Mouse (Mus musculus) thymus, postnatal 25 days (tissue): ENCODE measurements around the gene Zfhx3.

ENCODE experiments used
- DNase-seq: peaks from one replicate; pipeline ENCODE4 v3.0.0; 2022

Gene Zfhx3

DNA sequence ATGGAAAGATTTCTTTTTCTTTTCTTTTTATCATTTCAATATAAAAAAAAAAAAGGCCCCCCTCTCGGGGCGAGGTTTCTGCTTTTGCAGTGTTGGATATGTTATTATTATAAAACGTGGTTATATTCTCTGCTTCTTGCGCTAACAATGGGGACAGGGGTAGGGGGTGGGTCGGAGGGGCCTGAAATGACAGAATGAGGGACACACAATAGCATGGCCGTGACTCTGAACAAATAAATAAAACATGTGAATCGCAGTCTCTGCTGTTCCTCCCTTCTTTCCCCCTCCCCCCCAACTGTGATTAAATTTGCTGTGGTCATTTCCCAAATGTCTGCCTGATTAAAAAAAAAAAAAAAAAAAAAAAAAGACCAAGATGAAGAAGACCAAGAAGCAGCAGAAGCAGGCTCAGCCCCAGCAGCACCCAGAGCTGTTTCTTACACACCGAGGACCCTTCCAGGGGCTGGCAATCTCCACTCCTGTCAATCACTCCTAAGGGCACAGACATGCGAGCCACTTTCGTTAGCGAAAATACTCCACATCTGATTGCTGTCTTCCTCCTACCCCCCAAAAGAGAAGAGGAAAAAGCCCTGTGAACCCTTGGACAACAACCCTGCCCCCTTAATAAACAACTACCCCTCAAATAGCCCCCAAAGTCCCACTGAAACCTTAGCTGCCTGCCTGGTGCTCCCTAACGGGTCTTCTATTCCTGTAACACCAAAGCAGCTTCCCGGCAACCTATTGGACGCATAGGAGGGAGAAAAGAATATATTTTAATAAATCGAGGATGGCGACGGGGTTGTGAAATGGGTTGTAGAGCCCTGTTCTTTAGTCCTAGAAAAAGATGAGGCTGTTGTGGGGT is 302.4 kb downstream of the Zfhx3 start:
- no peak for DNase-seq

DNA sequence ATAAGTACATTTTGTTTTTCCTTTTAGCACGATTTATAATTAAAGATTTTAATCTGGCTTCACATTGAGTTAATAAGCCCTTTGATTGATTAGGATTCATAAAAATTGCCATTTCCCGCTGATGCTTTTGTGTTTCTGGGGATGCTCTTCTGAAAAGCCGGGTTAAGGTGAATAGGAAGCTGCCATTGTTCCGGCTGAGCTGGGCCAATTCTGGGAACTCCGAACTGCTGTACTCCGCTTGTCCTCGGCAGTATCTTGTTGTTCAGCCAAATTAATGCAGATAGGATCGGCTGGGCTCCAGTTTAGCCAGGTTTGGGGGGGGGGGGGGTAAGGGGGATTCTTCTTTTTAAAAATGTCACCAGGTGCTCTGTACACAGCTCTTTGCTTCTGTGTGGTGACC is 303.1 kb downstream of the Zfhx3 start:
- no peak for DNase-seq

DNA sequence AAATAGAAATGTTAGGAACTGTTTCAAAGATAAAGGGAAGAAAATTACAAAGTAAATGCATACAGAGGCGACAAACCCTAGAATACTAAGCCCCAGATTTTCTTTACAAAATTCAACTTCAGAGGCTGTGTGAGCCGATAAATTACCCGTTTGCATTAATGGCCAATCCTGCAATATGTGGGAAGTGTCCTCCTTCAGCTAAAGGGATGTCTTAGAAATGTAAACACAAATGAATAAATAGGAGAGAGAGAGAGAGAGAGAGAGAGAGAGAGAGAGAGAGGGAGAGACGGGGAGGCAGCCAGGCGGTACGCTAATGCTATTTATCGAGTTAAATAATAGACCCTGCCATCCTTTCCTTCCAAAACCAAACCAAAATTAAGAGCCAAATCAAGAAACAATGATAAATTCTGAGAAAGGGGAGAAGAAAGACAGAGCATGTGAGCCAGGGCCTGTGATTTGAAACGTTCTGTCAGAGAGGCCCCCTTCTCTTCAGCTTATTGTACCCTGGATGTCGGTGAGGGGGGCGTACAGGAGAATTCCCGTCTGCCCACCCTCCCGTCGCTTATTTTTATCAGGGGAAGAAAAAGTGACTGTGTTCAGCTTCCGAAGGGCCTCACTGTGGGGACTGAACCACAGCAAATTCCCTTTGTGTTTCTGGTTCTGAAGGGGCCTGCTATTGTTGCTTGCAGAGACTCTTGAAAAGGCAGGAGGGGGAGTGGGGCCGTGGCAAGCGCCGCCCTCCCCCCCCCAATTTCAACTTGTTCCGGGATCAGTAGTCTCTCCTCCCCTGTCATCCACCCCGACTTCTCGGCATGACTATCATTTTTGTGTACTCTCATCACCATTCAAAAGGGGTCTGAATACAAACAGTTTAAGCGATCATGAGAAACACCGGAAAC is 303.8 kb downstream of the Zfhx3 start:
- no peak for DNase-seq

DNA sequence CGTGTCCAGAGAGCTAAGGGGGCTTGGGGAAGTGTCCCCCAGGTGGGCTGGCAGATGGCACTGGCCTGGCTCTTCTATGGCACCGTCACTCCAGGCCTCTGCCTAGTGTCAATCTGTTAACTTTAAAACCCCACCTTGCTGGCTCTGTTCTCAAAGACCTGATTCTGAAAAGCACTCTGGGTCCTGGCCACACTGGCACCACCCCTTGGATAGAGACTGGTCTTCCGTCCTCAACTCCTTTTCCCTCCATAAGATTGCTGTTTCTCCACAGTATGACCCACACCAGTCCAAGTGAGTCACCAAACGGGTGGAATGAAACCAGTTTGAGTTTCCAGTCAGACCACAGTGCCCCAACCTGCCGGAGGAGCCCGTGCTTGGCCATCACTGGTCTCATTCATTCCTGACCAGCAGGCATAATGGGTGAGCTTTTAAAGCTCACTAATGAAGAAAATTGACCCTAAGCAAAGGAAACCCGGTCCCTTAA is 304.5 kb downstream of the Zfhx3 start:
- no peak for DNase-seq

DNA sequence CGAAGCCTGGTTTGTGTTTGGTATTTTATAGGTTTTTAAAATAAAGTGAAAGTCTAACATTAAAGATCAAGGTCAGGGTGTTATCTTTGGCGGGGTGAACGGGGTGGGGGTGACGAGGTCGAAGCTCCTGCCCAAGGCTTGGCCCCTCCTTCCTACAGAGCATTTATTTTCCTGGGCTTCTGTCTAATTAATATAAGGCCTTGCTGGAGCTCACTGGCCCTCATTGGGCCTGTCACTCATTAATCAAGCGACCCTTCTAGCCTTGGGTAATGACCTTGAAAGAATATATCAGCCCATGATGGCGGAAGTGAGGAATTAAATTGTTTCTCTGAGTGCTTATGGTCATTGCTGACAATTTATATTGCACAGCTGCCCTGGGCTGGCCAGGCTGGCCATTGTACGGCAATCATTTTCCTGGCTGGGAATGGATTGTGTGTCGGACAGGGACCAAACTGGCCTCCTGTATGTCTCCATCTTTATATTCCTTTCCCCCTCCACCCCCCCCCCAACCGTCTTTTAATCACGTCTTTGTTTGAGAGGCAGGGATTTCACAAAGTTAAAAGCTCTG is 322.2 kb downstream of the Zfhx3 start:
- DNase-seq: no peak

DNA sequence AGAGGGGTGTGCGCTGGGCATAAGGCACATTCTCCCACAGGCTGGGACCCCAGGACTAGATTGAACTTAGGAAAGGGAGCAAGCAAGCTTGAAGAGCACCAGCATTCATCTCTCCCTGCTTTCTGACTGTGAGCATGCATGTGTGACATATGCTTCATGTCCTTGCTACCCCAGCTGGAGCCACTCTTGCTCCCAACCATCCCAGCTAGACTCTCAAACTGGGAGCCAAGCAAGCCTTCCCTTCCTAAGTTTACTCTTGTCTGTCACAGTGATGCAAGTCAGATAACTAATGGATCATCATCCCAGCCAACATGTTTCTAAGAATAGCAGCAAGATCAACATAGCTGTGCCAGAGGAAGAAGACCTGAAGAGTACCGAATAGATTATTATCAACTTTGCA is 335.5 kb downstream of the Zfhx3 start:
- DNase-seq: no peak

DNA sequence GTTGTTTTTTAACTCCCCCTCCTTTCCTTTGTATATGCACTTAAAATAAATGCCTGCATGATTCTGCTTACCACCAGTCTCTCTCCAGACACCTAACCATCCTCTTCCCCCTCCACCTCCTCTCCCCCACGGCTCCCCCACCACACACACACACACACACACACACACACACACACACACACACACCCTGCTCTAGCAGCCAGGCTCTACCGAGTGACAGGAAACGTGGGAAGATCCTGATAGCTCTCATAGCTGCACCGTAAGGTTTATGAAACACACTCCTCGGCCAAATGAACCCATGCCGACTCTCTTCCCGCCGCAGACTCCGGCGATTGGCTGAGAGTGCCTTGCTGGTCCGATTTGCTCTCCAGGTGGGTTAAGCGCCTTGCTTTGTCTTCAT is 339.5 kb downstream of the Zfhx3 start:
- DNase-seq: no peak

DNA sequence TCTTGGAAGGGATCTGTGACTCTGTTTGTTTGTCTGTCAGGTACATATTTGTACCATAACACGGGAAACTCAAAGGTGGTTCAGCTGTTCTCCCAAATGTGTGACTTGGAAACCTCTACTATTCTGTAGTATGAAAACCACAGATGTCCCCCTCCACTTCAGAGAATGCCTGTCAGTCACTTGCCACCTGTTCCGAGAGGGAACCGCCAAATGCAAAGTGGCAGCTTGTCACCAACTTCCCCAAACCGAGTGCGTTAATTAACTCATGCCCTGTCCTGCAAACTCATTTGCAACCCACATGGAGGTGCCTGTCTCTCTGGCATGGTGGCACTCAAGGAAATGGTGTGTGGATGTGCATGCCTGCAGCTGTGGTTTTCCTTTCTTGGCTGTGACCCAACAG is 343.7 kb downstream of the Zfhx3 start:
- no peak for DNase-seq

DNA sequence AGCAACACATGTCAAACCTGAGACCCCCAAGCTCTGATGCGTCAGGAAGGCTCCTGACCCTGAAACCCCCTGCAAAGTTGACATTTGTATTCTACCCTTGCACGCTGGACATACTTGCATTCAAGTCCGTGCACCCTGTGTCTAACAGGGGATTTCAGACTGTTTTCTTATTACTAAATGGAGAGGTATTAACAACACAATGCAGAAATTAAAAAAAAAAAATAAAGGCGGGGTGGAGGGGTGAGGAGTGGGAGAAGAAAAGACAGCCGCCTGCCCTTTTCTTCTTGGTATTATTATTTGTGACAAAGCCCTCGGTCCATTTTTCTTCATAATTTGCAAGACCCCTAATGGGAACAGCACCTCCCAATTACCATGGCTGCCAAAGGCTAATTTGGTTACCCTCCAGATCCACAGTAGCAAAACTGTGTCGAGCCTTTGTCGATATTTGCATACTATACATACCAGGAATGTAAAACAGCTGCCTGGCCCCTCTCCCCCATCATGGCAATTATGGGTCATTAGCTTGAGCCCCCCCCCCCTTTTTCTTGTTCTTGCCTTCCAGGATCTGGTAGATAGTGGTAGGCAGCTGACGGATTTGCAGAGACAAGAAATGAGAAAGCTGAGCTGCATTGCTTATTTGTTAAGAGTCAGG is 358.6 kb downstream of the Zfhx3 start:
- no peak for DNase-seq

DNA sequence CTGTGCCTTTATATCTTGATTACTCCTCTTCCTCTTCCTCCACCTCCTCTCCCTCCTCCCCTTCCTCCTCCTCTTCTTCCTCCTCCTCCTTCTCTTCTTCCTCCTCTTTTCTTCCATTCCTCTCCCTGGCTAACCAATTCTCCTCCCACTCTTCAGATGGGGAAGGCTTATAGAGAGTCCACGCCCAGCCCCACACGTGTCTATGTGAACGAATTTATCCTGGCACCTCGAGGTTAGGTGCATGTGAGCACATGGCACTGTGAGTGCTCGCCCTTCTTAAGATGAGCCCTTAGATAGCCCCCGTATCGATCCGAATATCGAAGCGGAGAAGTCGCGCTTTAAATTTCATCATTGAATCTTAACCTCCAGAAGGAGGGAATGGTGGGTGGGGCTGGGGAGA is 359.2 kb downstream of the Zfhx3 start:
- no peak for DNase-seq

DNA sequence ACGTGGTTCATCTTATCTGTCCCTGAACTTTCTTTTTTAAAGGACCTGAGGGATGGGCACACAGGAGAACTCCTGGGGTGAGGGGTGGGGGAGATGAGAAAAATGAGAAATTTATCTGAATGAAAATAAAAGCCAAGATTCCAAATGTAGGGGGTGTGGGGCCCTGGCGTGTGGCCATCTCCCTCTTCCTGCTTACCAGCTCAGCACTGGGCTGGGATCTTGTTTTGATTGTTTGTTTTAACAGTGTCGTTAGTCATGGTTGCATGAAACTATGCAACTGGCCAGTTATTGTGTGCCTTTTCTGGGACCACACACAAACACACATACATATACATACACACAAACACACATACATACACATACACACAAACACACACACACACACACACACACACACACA is 362.9 kb downstream of the Zfhx3 start:
- DNase-seq: no peak

DNA sequence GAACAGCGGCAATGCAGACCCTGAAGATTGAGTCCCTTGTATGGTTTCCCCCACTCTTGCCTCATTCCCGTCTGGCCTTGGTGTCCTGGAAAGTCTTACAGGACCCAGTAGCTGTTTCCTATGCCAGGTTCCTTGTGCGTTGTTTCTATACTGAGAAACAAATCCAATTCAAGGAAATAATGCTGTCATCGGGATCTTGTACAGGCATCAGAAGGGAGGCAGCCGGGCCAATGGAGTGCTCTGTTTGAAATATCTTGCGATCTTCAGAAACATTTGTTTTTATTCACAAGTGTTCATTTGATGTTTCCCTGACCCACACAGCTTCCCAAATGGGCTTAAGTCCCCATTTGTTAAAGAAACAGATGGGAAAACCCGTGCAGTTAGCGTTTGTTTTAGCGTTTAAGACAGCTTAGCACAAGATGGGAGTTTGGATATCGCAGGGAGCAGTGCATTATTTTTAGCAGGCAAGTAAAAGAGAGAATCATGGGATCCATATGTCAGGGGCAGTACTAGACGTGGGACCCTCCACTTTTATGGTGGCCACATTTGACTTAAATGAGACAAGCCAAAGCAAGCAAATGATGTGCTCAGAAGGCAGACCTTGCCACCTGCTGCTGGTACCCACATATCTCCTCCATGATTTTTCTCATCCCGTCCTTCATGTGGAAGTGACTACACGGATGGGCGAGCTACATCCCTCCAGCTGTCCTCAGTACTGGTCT is 367.2 kb downstream of the Zfhx3 start:
- no peak for DNase-seq

DNA sequence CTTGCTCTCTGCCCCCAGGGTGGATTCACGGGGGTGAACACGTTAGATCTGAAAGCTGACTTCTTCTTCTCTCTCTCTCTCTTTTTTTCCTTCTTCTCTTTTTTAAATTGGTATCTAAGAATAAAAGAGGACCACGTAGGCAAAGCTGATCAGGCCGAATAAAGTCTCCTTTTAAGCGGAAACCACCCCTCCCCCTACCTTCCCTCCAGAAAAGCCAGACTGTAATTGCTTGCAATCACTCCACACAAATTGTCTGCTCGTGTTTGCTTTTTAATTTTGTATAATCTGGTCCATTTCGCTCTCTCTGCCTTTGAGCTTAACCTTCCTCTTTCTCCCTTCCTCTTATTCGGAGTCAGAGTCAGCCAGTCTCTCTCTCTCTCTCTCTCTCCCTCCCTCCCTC is 372.6 kb downstream of the Zfhx3 start:
- DNase-seq: no peak

DNA sequence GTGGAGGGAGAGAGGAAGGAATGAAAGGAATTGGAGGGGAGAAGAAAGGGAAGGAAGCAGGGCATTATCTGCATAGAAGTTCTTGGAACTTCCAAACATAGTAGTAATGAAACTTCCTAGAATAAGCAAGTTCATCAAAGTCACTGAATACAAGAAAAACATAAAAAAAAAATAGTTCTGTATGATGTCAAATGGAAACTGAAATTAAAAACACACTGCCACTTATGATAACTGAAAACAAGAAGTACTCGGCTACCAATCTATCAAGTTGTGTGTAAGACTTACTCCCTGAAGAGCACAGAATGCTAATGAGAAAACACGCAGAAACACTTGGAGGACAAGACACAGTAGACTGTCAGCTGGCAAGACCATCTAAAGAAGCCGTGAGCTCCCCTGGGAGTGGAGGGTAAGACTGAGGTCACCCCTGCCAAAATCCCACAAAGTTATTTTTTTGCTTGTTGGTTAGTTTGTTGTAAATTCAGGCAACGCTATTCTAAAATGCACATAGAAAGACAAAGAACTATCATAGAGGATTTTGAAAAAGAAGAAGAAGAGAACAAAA is 375.2 kb downstream of the Zfhx3 start:
- DNase-seq: no peak

DNA sequence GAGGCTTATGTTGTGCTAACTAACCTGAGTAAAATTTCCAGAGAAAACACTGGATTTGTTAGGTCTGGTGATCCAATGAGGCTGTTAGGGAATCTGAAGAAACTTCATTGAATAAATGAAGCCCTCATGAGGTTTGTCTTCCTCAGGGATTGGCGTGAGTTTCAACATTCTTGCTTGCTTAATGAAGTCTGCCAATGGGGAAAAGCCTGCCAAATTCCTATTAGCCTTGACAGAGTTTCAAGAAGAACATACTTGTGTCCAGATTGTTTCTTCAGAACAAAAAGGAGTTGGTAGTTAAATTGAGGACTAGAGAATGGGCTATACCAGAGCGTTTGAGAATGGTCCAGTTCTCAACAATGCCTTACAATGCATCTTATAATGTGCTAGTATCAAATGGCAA is 385.3 kb downstream of the Zfhx3 start:
- no peak for DNase-seq

DNA sequence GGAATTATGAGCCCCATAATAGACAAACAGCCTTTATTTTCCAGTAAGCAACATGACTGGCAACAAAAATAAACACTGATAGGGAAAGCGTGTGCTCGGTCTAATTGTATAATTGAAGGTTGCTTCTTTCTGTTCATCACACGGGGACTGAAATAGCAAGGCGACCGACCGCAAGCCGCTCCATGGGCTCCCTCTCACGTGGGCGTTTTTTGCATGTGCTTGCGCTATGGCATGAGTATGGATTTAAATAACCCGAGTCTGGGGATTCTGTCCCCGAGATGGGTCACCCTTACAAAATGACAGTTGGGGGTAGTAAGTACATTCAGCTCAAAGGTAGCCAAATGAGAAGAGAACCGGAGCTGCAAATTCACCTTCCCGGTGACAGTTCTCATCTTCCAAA is 405.9 kb downstream of the Zfhx3 start:
- no peak for DNase-seq

DNA sequence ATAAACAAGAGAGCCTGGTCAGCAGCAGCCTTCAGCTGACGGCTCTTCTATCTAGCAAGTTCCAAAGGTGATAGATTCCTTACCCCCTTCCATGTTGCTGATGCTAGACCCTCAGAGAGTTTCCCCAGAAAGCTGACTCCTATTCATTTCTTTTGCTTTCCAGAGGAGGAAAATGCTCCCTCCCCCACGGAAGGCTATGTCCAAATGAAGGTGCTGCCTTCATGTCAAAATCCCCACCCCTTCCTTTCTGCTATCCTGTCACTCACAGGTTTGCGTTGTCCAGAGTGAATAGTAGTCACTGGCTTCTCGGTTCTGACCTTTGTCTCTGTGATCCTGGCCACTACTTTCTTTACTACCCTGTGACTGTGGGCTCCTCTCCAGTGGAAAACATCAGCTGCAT is 406.3 kb downstream of the Zfhx3 start:
- no peak for DNase-seq

DNA sequence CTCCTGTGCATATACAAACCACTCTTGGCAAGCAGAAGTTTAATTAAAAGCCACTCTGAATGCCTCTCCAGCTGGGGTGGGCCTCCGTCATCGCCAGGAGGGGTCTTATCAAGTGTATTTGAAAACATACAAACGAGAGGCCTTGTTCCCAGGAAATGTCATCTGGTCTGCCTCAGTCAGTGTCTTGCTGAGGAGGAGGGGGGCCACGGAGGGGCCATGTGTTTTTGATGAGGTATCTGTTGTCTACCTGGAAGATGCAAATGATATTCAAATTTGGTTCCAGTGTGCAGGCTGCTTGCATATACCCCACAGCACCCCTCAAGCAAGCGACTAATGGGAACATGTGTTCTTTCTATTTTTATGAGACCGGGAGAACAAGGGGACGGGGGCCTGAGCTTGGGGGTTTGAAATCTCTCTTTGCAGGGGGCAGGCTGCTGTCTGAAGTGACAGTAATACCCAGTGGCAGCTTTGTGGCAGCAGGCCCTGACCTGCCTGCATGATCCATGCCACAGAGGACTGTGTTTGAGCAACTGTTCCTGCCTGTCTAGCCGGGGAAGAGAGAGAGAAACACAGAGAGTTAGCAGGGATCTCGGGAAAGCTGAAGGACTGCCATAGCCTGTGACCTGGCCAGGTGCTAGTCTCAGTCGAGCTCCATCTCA is 412.8 kb downstream of the Zfhx3 start:
- no peak for DNase-seq

DNA sequence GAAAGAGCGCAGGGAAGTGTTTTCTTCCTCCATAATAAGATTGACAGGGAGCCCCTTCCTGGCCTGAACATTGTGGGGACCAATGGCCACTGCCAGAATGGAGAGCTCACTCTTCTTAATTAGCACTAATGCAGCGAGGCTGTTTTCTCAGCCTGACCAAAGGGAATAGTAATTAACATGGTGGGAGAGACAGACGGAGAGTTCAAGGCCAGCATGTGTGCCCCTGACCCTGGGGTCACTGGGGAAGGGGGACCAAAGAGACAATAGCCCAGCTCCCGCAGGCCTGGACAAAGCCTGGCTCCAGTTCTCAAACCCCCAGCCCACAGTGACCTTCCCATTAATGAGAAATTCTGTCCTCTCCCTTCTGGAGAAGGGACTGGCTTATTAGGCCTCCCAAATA is 419.0 kb downstream of the Zfhx3 start:
- DNase-seq: no peak

DNA sequence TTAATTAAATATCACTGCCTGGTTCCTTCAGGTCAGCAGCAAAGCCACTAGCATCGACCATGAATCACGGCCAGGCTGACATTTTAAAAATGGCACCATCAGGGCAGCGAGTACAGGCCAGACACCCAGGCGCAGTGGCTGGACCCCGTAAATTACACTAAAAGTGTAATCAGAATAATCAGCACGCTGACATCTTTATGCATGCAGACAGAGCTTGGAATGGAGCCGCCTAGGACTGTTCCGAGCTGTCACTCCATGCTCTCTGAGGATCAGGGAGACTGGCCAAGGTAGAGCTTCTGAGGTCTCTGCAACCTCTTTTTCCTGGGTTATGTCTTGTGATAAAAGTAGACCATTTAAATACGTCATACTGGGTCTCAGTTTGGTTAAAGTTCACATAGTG is 420.0 kb downstream of the Zfhx3 start:
- DNase-seq: no peak

DNA sequence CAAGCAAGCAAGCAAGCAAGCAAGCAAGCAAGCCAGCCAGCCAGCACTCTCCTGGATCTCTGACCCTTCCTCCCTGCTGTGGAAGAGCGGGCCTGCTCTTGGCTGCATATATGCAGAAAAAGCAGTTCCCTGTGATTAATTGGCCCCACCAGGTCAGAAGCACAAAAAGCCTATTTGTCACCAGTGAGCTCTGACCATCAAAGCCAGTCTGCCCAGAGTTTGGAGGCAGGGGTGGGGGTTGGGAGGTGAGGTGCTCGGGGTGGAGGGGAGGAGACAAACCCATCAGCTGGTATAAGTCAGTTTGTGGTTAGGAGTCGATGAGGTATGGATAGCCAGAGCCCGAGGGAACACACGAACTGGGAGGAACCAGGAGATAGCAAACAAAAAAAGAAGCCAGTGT is 421.0 kb downstream of the Zfhx3 start:
- DNase-seq: no peak

DNA sequence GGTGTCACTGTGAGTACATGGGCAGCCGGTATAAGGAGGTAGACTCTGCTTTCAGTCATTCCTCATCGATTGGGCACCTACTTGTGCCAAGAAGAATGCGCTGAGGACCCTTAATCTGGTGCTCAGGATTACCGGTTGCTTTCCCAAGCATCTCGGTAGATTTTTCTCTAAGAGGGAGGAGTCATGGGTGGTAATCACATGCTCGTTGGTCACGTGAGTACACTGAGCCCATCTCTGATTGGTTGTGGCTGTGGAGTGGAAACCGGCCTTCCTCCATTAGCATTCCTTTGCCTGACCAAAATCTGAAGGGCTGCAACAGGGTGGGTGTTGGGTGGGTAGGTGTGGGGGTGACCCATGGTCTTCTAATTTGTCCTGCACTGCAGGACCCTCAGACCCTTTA is 421.4 kb downstream of the Zfhx3 start:
- no peak for DNase-seq
